Mouse (Mus musculus) neural tube, embryonic 11.5 days (tissue): ENCODE measurements around the gene Fbxl5. TPM values are rescaled to one million over a fixed set of nuclear protein-coding genes. Genes with fewer than 3 reads are reported as not detected.

Source experiments
- ATAC-seq: fragments of 200-750 bp; cut with Nextera tagmentation; 2 replicates; pipeline ENCODE4 v1.8.0; 2017; ENCODE audit warnings: moderate number of reproducible peaks, mild to moderate bottlenecking, moderate TSS enrichment, moderate library complexity; ENCODE audit not compliant: insufficient read depth, low FRiP score, low TSS enrichment
- DNase-seq: peaks from one replicate; pipeline ENCODE4 v3.0.0-alpha.2; 2015; ENCODE audit warnings: low spot score
- H3K27ac ChIP-seq: fragments of 300-500 bp; sonication (generic); 2 replicates; pipeline ENCODE4 v1.5.1; 2014; ENCODE audit warnings: low read depth, mild to moderate bottlenecking, low read length
- H3K27me3 ChIP-seq: fragments of 300-500 bp; sonication (generic); 2 replicates; pipeline ENCODE4 v1.6.1; 2014; ENCODE audit warnings: mild to moderate bottlenecking, low read length, mixed read lengths; ENCODE audit not compliant: control insufficient read depth, insufficient read depth
- H3K36me3 ChIP-seq: fragments of 300-500 bp; sonication (generic); 2 replicates; pipeline ENCODE4 v1.6.1; 2014; ENCODE audit warnings: mild to moderate bottlenecking, low read length, moderate library complexity, mixed read lengths; ENCODE audit not compliant: control insufficient read depth, insufficient read depth
- H3K4me1 ChIP-seq: fragments of 300-500 bp; sonication (generic); 2 replicates; pipeline ENCODE4 v1.6.1; 2014; ENCODE audit warnings: low read length, mixed read lengths; ENCODE audit not compliant: control insufficient read depth, insufficient read depth
- H3K4me2 ChIP-seq: fragments of 300-500 bp; sonication (generic); 2 replicates; pipeline ENCODE4 v1.6.1; 2014; ENCODE audit warnings: low read depth, mild to moderate bottlenecking, moderate library complexity
- H3K4me3 ChIP-seq: fragments of 300-500 bp; sonication (generic); 2 replicates; pipeline ENCODE4 v1.5.1; 2014; ENCODE audit warnings: low read depth, low read length
- H3K9ac ChIP-seq: fragments of 300-500 bp; sonication (generic); 2 replicates; pipeline ENCODE4 v1.6.1; 2014; ENCODE audit warnings: mild to moderate bottlenecking, low read length
- H3K9me3 ChIP-seq: fragments of 300-500 bp; sonication (generic); 2 replicates; pipeline ENCODE4 v1.6.1; 2016; ENCODE audit warnings: low read length; ENCODE audit not compliant: control insufficient read depth
- WGBS: fragments of 180-500 bp; shearing (Covaris S2); extraction: QIAGEN DNeasy Blood & Tissue Kit; methylation state at CpG from one replicate; pipeline ENCODE4 v1.1.7; 2014; 5-methylcytosine and 5-hydroxymethylcytosine counted together
- polyA plus RNA-seq: library from polyadenylated mRNA; unstranded; fragments of >200 nt; fragmentation: Nextera tagmentation; extraction: Ambion mirVana; gene quantifications from 2 replicates; pipeline ENCODE4 v1.2.1, GENCODE M21; 2014

The Fbxl5 gene
- polyA plus RNA-seq, 1 experiment from 2014 or later, result 62.1 TPM

DNA sequence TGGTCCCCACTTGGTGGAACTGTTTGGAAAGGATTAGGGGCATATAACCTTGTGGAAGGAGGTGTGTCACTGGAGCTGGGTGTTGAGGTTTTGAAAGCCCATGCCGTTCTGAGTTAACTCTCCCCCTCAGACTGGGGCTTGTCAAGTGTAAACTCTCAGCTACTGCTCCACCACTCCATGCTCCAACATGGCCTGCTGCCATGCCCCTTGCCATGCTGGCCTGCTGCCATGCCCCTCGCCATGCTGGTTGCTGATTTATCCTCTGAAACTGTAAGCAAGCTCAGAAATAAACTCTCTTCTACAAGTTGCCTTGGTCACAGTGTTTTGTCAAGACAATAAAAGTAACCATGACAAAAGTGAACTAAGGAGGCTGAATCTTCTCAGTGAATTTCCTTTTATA lies 16.0 kb downstream of the Fbxl5 start:
- Histone ChIP-seq H3K9ac (no peak overlapping the region), H3K27me3 (no peaks in the 10 kb centered on the region), H3K9me3 (no peaks in the 10 kb centered on the region), H3K36me3 (no peaks in the 10 kb centered on the region), H3K27ac (no peak overlapping the region), H3K4me3 (no peak overlapping the region), H3K4me1 (no peaks in the 10 kb centered on the region), H3K4me2 (no peak overlapping the region)
- ATAC-seq, result no peak
- DNase-seq, result no peak
- WGBS, result 88% methylated on average over 2 of the region's 2 CpGs

DNA sequence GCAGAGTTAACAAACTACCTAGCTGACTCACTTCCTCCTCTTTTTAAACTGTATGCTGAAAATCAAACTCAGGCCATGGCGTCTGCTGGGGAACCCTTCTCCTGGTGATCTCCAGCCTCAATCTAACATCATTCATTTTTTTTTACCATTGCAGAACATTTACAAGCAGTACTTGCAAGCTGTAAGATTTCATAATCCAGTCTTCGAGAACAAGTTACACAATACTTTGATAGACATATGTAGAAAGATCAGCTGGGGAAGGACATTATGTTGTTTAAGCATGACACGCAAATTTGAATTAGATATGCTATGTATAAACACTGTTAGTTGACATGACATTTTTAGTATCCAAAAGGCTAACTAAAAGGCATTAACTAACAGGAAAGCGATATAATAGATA lies 19.6 kb downstream of the Fbxl5 start:
- no peak overlapping the region for H3K9ac ChIP-seq
- no peak overlapping the region for H3K27ac ChIP-seq
- ATAC-seq (no peak), DNase-seq (no peak)
- H3K4me1 ChIP-seq, result no peaks in the 10 kb centered on the region
- H3K9me3 ChIP-seq, result no peaks in the 10 kb centered on the region
- H3K36me3 ChIP-seq, result no peaks in the 10 kb centered on the region
- H3K4me2 ChIP-seq, result no peak overlapping the region
- H3K27me3 ChIP-seq, result no peaks in the 10 kb centered on the region
- no peak overlapping the region for H3K4me3 ChIP-seq
- 93% methylated on average over 4 of the region's 4 CpGs for WGBS

DNA sequence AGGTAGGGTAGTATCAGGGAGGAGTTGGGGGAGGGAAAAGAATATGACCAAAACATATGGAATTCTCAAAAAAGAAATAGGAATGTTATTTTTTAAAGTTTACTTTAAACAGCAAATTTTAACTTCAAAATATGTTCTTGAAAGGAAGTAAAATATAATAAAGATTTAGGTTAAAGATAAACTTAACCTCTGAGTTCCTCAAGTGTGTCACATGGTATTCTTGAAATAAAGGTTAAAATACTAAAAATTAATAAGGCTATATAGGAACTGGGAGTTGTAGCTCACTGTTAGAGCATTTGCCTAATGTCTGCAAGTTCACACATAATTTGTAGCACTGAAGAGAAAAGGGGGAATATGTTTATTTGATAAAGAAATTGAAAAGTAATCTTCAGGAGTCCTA lies 20.2 kb downstream of the Fbxl5 start:
- Histone ChIP-seq H3K36me3 (no peaks in the 10 kb centered on the region), H3K9ac (no peak overlapping the region), H3K27ac (no peak overlapping the region), H3K27me3 (no peaks in the 10 kb centered on the region), H3K4me3 (no peak overlapping the region), H3K4me1 (no peaks in the 10 kb centered on the region), H3K9me3 (no peaks in the 10 kb centered on the region), H3K4me2 (no peak overlapping the region)
- DNase-seq (no peak), ATAC-seq (no peak)

DNA sequence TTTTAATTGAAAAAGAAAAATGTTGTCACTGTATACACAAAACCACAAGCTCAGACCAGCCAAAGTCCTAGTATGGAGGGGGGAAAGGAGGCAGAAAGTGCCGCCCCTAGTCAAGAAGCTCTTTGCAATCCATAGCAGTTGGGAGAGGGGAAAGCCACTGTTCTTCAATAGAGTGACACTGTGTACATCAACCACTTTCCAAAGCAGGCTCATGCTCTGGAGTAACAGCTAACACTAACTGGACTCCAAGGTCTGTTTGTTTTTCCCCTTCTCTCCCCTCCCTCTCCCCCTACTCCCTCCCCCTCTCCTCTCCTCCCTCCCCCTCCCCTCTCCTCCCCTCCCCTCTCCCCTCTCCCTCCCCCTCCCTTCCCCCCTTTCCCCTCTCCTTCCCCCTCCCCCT lies 20.7 kb downstream of the Fbxl5 start:
- no peaks in the 10 kb centered on the region for H3K9me3 ChIP-seq
- H3K36me3 ChIP-seq, result no peaks in the 10 kb centered on the region
- H3K9ac ChIP-seq, result no peak overlapping the region
- DNase-seq (no peak), ATAC-seq (no peak)
- no peaks in the 10 kb centered on the region for H3K4me1 ChIP-seq
- H3K4me3 ChIP-seq, result no peak overlapping the region
- no peaks in the 10 kb centered on the region for H3K27me3 ChIP-seq
- H3K4me2 ChIP-seq, result no peak overlapping the region
- no peak overlapping the region for H3K27ac ChIP-seq
- WGBS, result 73% methylated on average over 1 of the region's 1 CpGs

DNA sequence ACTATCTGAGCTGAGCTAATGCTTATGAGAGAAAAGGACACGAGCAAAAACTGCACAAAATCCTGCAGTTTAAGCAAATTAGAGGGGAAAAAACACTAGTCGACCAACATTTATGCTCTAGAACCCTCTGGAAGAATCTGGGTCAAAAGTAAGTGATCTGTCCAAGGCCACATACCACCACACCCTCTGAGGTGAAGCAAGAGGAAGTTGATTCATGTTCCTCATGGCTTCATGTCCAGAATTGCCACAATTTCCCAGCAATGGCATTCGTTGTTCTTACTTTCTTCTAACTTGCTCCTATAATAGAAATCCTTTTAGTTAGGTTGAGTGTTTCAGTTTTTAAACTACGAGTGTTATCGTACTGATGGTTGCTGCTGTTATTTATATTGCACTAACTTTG lies 21.9 kb downstream of the Fbxl5 start:
- Histone ChIP-seq H3K4me2 (no peak overlapping the region), H3K27ac (no peak overlapping the region), H3K36me3 (no peaks in the 10 kb centered on the region), H3K4me1 (no peaks in the 10 kb centered on the region), H3K9me3 (no peaks in the 10 kb centered on the region), H3K4me3 (no peak overlapping the region), H3K27me3 (no peaks in the 10 kb centered on the region), H3K9ac (no peak overlapping the region)
- 88% methylated on average over 5 of the region's 5 CpGs for WGBS
- no peak for DNase-seq
- no peak for ATAC-seq

DNA sequence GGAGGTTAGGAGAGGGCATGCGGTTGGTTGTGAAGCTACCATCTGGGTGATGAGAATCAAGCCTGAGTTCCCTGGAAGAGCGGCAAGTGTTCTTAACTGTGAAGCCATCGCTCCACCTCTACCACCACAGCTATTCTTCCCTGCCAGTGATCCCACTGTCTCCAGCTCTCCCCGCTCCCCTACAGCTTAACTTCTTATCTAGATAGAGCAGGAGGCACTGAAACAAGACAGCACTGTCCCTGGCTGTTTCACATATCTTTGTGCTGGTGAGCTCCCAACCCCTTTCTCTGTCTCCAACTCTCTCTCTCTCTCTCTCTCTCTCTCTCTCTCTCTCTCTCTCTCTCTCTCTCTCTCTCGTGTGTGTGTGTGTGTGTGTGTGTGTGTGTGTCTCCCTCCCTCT lies 29.1 kb downstream of the Fbxl5 start:
- H3K4me3 ChIP-seq, result no peak overlapping the region
- ATAC-seq, result no peak
- no peaks in the 10 kb centered on the region for H3K4me1 ChIP-seq
- no peak overlapping the region for H3K27ac ChIP-seq
- no peaks in the 10 kb centered on the region for H3K36me3 ChIP-seq
- no peak overlapping the region for H3K4me2 ChIP-seq
- no peak overlapping the region for H3K9ac ChIP-seq
- no peak for DNase-seq
- no peaks in the 10 kb centered on the region for H3K27me3 ChIP-seq
- 90% methylated on average over 4 of the region's 5 CpGs for WGBS
- H3K9me3 ChIP-seq, result no peaks in the 10 kb centered on the region

DNA sequence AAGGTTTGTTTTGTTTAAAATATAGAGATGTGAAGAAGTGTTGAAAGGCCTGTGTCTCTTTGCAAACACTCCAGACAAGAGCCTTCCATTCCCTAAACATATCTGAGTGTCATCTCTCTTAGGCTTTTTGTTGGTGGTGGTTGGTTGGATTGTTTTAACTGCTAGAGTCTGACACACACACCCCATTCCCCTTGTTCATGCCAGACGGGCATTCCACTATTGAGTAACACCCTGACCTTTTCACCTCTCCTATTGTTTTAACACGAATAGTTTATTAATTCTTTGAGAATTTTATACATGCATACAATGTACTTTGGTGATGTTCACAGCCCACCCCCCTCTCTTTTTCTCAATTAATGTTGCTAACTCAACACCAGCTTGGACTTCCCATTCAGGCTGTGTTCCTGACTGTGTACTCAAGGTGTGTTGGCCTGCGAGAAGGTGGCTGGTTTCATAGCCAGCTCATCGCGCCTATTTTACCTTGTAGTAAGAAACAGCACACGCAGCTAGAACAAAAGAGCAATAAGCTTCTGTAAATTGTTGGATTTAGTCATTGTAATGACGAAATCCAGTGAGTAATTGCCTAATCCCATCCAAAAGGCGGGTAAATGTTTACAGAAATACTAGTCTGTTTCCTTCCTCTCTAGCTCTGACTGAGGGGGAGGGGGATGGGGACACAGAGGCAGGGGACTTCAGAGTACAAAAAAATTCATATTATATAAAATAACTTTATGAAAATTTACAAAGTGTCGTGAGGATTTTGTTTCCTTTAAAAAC lies 33.3 kb downstream of the Fbxl5 start:
- WGBS, result 83% methylated on average over 9 of the region's 9 CpGs
- no peak overlapping the region for H3K4me3 ChIP-seq
- no peaks in the 10 kb centered on the region for H3K27me3 ChIP-seq
- H3K9me3 ChIP-seq, result no peaks in the 10 kb centered on the region
- H3K4me1 ChIP-seq, result no peaks in the 10 kb centered on the region
- H3K27ac ChIP-seq, result no peak overlapping the region
- ATAC-seq (no peak), DNase-seq (no peak)
- no peaks in the 10 kb centered on the region for H3K36me3 ChIP-seq
- no peak overlapping the region for H3K4me2 ChIP-seq
- H3K9ac ChIP-seq, result no peak overlapping the region

DNA sequence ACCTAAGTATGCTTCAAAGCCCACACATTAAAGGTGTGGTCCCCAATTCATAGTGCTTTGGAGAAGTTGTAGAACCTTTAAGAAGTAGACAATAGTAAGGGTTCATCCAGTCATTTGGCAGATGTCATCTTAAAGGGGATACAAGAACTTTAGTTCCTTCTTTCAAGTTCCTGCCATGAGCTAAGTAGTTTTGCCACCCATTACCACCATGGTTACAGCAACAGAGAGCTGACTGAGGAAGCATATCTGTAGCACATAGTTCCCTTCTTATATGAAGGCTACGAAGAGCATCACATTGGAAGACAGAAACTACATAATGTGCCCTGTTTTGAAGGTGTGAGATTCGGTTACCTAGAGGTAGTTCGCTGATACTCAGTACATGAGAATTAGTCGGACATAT lies 34.8 kb downstream of the Fbxl5 start:
- H3K27me3 ChIP-seq, result no peaks in the 10 kb centered on the region
- WGBS, result 95% methylated on average over 4 of the region's 4 CpGs

DNA sequence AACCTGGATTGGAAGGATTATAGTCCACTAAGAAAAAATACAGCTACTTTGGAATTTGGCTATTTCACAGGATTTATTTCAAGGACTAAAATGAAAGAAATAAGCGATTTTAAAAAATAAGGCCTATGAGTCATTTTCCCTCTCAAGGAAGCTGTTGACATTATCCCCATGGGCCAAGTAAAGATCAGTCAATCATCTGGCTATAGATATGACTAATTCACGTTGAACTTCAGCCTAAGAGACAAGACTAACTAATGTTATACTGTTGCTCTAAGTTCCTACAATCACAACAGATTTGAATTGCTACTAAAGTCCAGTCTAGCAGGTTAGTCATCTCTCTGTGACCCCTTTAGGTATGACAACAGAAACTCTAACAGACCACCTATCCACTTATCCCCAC lies 37.4 kb downstream of the Fbxl5 start:
- Histone ChIP-seq H3K27me3 (no peaks in the 10 kb centered on the region), H3K27ac (no peak overlapping the region), H3K9me3 (no peaks in the 10 kb centered on the region), H3K4me3 (no peak overlapping the region), H3K4me2 (no peak overlapping the region), H3K4me1 (peaks cover 5% of the 10 kb centered on the region; the same call in 1 of the 2 replicates), H3K9ac (no peak overlapping the region), H3K36me3 (no peaks in the 10 kb centered on the region)
- ATAC-seq (no peak), DNase-seq (no peak)
- WGBS, result 91% methylated on average over 2 of the region's 2 CpGs

More for the DNA sequence above, 34.8 kb downstream of the Fbxl5 start:
- ATAC-seq (no peak), DNase-seq (no peak)
- Histone ChIP-seq H3K36me3 (no peaks in the 10 kb centered on the region), H3K4me3 (no peak overlapping the region), H3K27ac (no peak overlapping the region), H3K4me2 (no peak overlapping the region), H3K9me3 (no peaks in the 10 kb centered on the region), H3K4me1 (no peaks in the 10 kb centered on the region), H3K9ac (no peak overlapping the region)
